Mouse (Mus musculus) forebrain, embryonic 13.5 days (tissue): ENCODE measurements around the gene Cysrt1. TPM values are rescaled to one million over a fixed set of nuclear protein-coding genes. Genes with fewer than 3 reads are reported as not detected.
"Not testable (repeated sequence)": the region's sequence is repeated elsewhere in the genome, so short reads cannot be mapped to it uniquely, and the experiment has no call there.

Source experiments
- ATAC-seq: fragments of 200-750 bp; cut with Nextera tagmentation; 2 replicates; pipeline ENCODE4 v1.8.0; 2017
- H3K27ac ChIP-seq: fragments of 300-500 bp; sonication (generic); 2 replicates; pipeline ENCODE4 v1.5.1; 2015; ENCODE audit warnings: inconsistent platforms, mild to moderate bottlenecking, moderate library complexity
- H3K27me3 ChIP-seq: fragments of 300-500 bp; sonication (generic); 2 replicates; pipeline ENCODE4 v1.6.1; 2015; ENCODE audit warnings: mild to moderate bottlenecking, inconsistent platforms
- H3K36me3 ChIP-seq: fragments of 300-500 bp; sonication (generic); 2 replicates; pipeline ENCODE4 v1.6.1; 2015; ENCODE audit warnings: mild to moderate bottlenecking, inconsistent platforms; ENCODE audit not compliant: poor library complexity, severe bottlenecking
- H3K4me1 ChIP-seq: fragments of 300-500 bp; sonication (generic); 2 replicates; pipeline ENCODE4 v1.6.1; 2015; ENCODE audit warnings: inconsistent platforms
- H3K4me2 ChIP-seq: fragments of 300-500 bp; sonication (generic); 2 replicates; pipeline ENCODE4 v1.6.1; 2015; ENCODE audit warnings: inconsistent platforms, mild to moderate bottlenecking, moderate library complexity
- H3K4me3 ChIP-seq: fragments of 300-500 bp; sonication (generic); 2 replicates; pipeline ENCODE4 v1.5.1; 2015; ENCODE audit warnings: mild to moderate bottlenecking, inconsistent platforms
- H3K9ac ChIP-seq: fragments of 300-500 bp; sonication (generic); 2 replicates; pipeline ENCODE4 v1.6.1; 2015; ENCODE audit warnings: mild to moderate bottlenecking, inconsistent platforms
- H3K9me3 ChIP-seq: fragments of 300-500 bp; sonication (generic); replicated peaks from 2 replicates; pipeline ENCODE4 v1.6.1; 2016; ENCODE audit warnings: inconsistent platforms
- WGBS: fragments of 180-500 bp; shearing (Covaris S2); methylation state at CpG from one replicate; pipeline ENCODE4 v1.1.7; 2015; 5-methylcytosine and 5-hydroxymethylcytosine counted together
- polyA plus RNA-seq: library from polyadenylated mRNA; unstranded; fragments of >200 nt; fragmentation: Nextera tagmentation; extraction: Ambion mirVana; gene quantifications from 2 replicates; pipeline ENCODE4 v1.2.1, GENCODE M21; 2015

The Cysrt1 gene
- polyA plus RNA-seq, 1 experiment from 2014 or later, result not detected

DNA sequence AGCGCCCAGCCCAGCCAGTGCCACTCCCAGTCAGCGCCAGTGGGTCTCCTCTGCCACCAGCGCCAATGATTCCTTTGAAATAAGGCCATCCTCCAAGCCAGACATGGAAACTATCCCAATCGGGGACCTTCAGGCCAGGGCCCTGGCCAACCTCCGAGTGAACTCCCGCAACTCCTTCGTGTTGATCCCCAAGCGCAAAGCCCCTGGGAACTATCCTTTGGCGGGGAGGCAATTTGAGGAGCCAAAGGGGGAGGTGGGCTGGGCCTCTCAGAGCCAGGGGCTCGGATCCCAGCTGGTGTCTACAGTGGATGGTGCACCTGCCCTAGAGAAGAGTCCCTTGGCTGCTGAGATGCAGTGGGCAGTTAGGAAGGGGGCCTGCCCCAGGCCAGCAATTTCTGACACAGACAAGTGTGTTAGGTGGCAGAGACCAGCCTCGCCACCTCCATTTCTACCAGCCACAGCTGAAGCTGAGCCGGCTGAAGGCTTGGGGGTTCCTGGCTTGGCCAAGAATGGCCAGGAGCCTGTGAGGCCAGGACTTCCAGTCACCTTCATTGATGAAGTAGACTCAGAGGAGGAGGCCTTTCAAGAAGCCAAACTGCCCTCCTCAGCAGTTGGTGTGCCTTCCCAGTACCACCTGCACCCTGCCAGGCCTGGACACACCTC is 21.5 kb upstream of the Cysrt1 start:
- Histone ChIP-seq H3K9ac (peak overlapping the region; percentile 75), H3K4me1 (peaks cover 58% of the 10 kb centered on the region), H3K36me3 (peaks cover 11% of the 10 kb centered on the region; the same call in 1 of the 2 replicates), H3K4me2 (peak overlapping the region; percentile 99), H3K27ac (no peak overlapping the region), H3K9me3 (no peaks in the 10 kb centered on the region), H3K4me3 (peak overlapping the region; percentile 66), H3K27me3 (peaks cover 22% of the 10 kb centered on the region)
- WGBS, result 25% methylated on average over 12 of the region's 12 CpGs
- ATAC-seq, result no peak

- peak overlapping the region; percentile 66 for H3K4me3 ChIP-seq
- no peak; the same call in 1 of the 2 replicates for ATAC-seq
- peaks cover 22% of the 10 kb centered on the region for H3K27me3 ChIP-seq
- peak overlapping the region; percentile 99 for H3K4me2 ChIP-seq
- under 1% methylated on average over 82 of the region's 82 CpGs for WGBS
- H3K9me3 ChIP-seq, result no peaks in the 10 kb centered on the region
- peaks cover 4% of the 10 kb centered on the region; the same call in 1 of the 2 replicates for H3K36me3 ChIP-seq
- 0 out of 2 replicates have a peak overlapping the region, but pooled peaks have one; percentile 42 for H3K27ac ChIP-seq
- H3K4me1 ChIP-seq, result peaks cover 56% of the 10 kb centered on the region
- H3K9ac ChIP-seq, result peak overlapping the region; percentile 75
Observed at GRCm38 (mm10) chr2:25262795-25263622, 20.8 kb upstream of the Cysrt1 start.

DNA sequence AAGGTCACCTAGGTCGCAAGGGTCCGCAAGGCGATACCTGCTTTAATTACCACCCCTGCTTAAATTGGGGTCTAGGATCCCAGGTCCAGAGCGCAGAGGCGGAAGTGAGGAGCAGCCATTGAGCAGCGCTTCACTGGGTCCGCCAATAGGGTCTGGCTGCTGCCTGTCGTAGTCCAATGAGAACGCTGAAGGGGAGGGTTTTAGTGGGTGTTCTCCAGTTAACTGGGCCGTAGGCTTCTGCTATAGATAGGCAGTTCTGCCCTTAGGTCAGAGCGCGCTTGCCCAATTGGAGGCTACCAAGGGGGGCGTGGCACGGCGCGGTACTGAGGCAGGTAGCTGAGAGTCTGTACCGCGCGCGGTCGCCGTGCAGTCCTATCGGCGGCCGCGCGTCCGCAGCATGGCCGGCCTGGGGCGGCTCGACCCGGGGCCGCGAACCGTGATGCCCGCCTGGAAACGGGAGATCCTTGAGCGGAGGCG is 20.1 kb upstream of the Cysrt1 start, which contains the start of gene Tprn:
Gene Tprn, plus strand, starts transcription at position 328 of the 477 bp plus-strand sequence.
- Histone ChIP-seq H3K36me3 (no peaks in the 10 kb centered on the region), H3K9ac (peak within 1 kb of the TSS; percentile 75), H3K4me2 (peak within 1 kb of the TSS; percentile 99), H3K4me1 (peaks cover 53% of the 10 kb centered on the region), H3K4me3 (peak within 1 kb of the TSS; percentile 66), H3K27ac (0 out of 2 replicates have a peak within 1 kb of the TSS, but pooled peaks have one; percentile 44), H3K27me3 (peaks cover 22% of the 10 kb centered on the region), H3K9me3 (no peaks in the 10 kb centered on the region)
- peak; percentile 100 for ATAC-seq
- WGBS, result 0% methylated on average over 39 of the region's 39 CpGs

DNA sequence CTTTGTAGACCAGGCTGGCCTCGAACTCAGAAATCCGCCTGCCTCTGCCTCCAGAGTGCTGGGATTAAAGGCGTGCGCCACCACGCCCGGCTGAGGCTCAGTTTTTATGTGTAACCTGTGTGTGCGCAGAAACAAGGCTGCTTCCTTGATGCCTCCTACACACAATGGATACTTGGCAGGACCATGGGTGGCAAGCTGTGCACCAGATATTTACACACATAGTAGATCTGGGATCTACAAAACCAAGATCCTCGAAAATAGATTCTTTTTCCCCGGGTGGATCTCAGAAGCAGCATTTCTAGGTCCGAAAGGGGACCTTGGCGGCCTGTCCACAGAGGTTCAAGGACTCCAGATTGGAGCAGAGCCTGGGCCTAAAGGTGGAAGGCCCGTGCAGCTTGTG is 19.6 kb upstream of the Cysrt1 start:
- peaks cover 22% of the 10 kb centered on the region for H3K27me3 ChIP-seq
- H3K9ac ChIP-seq, result peak overlapping the region; percentile 60
- H3K4me1 ChIP-seq, result peaks cover 52% of the 10 kb centered on the region
- H3K9me3 ChIP-seq, result no peaks in the 10 kb centered on the region
- no peaks in the 10 kb centered on the region for H3K36me3 ChIP-seq
- peak overlapping the region; percentile 99 for H3K4me2 ChIP-seq
- peak; percentile 14; the same call in 1 of the 2 replicates for ATAC-seq
- 0 out of 2 replicates have a peak overlapping the region, but pooled peaks have one; percentile 44 for H3K27ac ChIP-seq
- peak overlapping the region; percentile 66 for H3K4me3 ChIP-seq
- 49% methylated on average over 12 of the region's 12 CpGs for WGBS

GRCm38 (mm10) chr2:25258887-25259286 is 16.6 kb upstream of the Cysrt1 start:
- Histone ChIP-seq H3K9ac (no peak overlapping the region), H3K4me2 (no peak overlapping the region), H3K4me1 (peaks cover 42% of the 10 kb centered on the region), H3K4me3 (no peak overlapping the region), H3K9me3 (no peaks in the 10 kb centered on the region), H3K36me3 (no peaks in the 10 kb centered on the region), H3K27ac (no peak overlapping the region), H3K27me3 (peaks cover 10% of the 10 kb centered on the region)
- no peak for ATAC-seq
- WGBS, result 43% methylated on average over 2 of the region's 2 CpGs

- WGBS, result 86% methylated on average over 5 of the region's 5 CpGs
- not testable (repeated sequence) for ATAC-seq, H3K4me3 ChIP-seq, H3K27ac ChIP-seq, H3K36me3 ChIP-seq, H3K27me3 ChIP-seq, H3K9ac ChIP-seq, H3K9me3 ChIP-seq, H3K4me2 ChIP-seq
- peaks cover 32% of the 10 kb centered on the region for H3K4me1 ChIP-seq
Observed at GRCm38 (mm10) chr2:25257250-25257649, 15.0 kb upstream of the Cysrt1 start.

DNA sequence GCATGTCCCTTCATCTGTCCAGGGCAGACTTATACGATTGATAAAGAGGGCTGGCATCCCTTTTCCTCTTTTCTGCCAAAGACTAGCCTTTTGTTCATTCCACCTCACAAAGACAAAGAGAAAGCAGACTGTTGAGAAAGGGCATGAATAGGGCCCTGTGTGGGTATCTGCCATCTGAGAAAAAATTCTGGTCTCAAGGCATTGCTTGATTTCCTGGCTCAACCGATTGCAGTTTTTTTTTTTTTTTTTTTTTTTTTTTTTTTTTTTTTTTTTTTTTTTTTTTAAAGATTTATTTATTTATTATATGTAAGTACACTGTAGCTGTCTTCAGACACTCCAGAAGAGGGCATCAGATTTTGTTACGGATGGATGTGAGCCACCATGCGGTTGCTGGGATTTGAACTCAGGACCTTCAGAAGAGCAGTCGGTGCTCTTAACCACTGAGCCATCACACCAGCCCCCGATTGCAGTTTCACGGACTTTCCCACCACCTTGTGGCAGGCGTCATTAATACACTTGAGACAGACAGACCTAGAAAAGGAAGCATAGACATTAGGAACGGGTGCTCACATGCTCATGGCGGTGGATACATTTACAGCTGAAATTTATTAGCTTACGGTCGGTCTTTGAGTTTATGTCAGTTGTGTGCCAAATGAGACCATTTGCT is 14.3 kb upstream of the Cysrt1 start:
- 63% methylated on average over 12 of the region's 12 CpGs for WGBS
- not testable (repeated sequence) for H3K9me3 ChIP-seq, ATAC-seq

DNA sequence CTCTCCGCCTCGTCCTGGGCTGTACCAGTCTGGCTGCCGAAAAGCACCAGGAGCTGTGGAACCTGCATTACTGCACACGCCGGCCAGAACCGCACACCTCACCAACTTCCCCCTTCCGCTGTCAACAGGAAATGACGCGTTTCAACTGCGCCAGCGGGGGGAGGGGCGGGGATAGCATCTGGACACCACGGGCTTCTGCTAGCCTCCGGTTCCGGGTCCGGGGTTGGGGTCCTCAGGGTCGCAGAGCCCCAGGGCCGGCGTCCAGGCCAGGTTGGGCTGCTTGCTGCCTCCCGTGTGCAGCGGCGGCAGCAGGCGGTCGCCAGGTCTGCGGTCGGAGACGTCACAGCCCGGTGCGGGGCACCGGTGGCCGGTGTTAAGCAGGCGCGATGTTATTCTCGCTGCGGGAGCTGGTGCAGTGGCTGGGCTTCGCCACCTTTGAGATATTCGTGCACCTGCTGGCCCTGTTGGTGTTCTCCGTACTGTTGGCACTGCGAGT is 13.1 kb upstream of the Cysrt1 start, which contains the start of gene Tmem203:
Gene Tmem203, plus strand, starts transcription at position 156 of the 496 bp plus-strand sequence.
- Histone ChIP-seq H3K4me3 (peak within 1 kb of the TSS; percentile 98), H3K4me1 (peaks cover 26% of the 10 kb centered on the region), H3K4me2 (peak within 1 kb of the TSS; percentile 83), H3K27ac (peak within 1 kb of the TSS; percentile 80), H3K27me3 (no peaks in the 10 kb centered on the region), H3K9me3 (no peaks in the 10 kb centered on the region), H3K36me3 (peaks cover 24% of the 10 kb centered on the region), H3K9ac (peak within 1 kb of the TSS; percentile 91)
- ATAC-seq, result peak; percentile 92
- WGBS, result under 1% methylated on average over 39 of the region's 39 CpGs

More for the DNA sequence above, 14.3 kb upstream of the Cysrt1 start:
- H3K27ac ChIP-seq, H3K27me3 ChIP-seq: not testable (repeated sequence)
- Histone ChIP-seq H3K36me3 (peaks cover 12% of the 10 kb centered on the region), H3K9ac (peak overlapping the region; percentile 91), H3K4me3 (peak overlapping the region; percentile 98), H3K4me2 (peak overlapping the region; percentile 83), H3K4me1 (peaks cover 27% of the 10 kb centered on the region)

DNA sequence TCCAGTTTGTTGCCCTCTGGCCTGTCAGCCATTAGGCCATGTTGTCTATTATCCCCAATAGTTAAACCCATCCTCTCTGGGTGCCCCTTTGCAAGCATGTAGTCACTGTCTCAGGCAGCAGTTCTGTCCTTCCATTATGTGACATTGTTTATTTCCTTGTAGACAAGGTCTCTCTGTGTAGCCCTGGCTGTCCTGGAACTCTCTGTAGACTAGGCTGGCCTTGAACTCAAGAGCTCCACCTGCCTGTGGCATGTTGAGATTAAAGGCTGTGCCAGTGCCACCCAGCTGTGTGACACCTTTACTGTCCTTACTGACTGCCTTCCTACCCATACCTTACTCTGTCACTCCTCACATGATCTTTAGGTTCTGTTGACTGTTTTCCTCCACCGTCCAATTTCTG is 10.1 kb upstream of the Cysrt1 start:
- Histone ChIP-seq H3K36me3 (peaks cover 54% of the 10 kb centered on the region), H3K27me3 (no peaks in the 10 kb centered on the region), H3K27ac (no peak overlapping the region), H3K9me3 (no peaks in the 10 kb centered on the region), H3K9ac (no peak overlapping the region), H3K4me1 (peaks cover 22% of the 10 kb centered on the region), H3K4me3 (no peak overlapping the region), H3K4me2 (no peak overlapping the region)
- ATAC-seq, result no peak
- 88% methylated on average over 1 of the region's 1 CpGs for WGBS

DNA sequence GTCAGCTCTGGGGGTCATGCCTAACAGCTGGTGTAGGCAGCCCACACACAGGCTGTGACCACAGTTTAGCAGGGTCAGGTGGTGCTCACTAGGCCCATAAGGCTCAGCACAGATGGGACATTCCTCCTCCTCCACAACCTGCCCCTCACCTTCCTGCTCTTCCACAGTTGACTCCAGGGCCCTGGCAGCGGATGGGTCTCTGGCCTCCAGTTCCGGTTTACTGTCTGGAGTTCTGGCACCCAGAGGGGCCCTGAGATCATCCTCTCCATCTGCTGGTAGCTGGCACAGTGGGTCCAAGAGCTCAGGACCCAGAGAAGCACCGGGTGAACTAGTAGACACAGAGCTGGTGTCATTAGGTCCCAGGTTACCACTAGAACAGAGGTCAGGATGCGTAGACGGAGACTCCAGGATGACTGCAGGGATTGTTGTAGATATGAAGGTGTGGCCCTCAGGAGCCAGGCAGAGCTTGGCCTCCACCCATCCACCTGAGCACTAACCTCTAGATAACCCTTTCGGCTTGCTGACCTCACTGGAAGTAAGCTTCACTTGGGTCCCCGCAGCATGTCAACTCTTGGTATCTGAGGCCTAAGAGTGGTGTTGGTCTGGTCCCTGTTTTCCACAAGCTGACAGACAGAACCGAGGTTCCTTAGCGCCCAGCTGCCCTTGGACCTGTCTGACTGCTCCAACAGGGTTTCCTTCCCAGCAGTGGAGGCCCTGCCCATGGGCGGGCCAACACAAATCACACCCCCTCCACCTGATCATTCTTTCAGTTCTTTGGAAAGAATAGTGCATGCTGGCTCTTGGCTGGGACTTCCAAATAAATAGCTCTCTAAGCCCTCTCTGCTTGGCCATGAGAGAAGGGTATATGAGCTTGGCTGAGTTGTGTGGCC is 4.2 kb upstream of the Cysrt1 start, which contains the start of gene AL732309.1:
Gene AL732309.1, minus strand, starts transcription at position 681 of the 890 bp plus-strand sequence.
- Histone ChIP-seq H3K4me3 (no peak within 1 kb of the TSS), H3K9me3 (no peaks in the 10 kb centered on the region), H3K27ac (no peak within 1 kb of the TSS), H3K36me3 (peaks cover 66% of the 10 kb centered on the region), H3K4me1 (peaks cover 14% of the 10 kb centered on the region), H3K4me2 (no peak within 1 kb of the TSS), H3K27me3 (peaks cover 3% of the 10 kb centered on the region; the same call in 1 of the 2 replicates), H3K9ac (no peak within 1 kb of the TSS)
- 93% methylated on average over 10 of the region's 10 CpGs for WGBS
- no peak for ATAC-seq
